Mouse (Mus musculus) thymus, postnatal 36 days (tissue): ENCODE measurements around the gene Zmym4.
"Not testable (repeated sequence)": the region's sequence is repeated elsewhere in the genome, so short reads cannot be mapped to it uniquely, and the experiment has no call there.

Experiments
- DNase-seq, 2 experiments: peaks; one replicate each; pipeline ENCODE4 v3.0.0; 2022; ENCODE audit warnings: mixed read lengths in 2 of 2

Zmym4 gene

GRCm38 (mm10) chr4:126967864-126968821 lies at the start of gene Zmym4:
Zmym4 (minus strand) TSS chr4:126968135.
- DNase-seq, result peak; percentile 91 to 94

GRCm38 (mm10) chr4:127016366-127016765 lies 48.4 kb upstream of the Zmym4 start:
- DNase-seq, result no peak

DNA sequence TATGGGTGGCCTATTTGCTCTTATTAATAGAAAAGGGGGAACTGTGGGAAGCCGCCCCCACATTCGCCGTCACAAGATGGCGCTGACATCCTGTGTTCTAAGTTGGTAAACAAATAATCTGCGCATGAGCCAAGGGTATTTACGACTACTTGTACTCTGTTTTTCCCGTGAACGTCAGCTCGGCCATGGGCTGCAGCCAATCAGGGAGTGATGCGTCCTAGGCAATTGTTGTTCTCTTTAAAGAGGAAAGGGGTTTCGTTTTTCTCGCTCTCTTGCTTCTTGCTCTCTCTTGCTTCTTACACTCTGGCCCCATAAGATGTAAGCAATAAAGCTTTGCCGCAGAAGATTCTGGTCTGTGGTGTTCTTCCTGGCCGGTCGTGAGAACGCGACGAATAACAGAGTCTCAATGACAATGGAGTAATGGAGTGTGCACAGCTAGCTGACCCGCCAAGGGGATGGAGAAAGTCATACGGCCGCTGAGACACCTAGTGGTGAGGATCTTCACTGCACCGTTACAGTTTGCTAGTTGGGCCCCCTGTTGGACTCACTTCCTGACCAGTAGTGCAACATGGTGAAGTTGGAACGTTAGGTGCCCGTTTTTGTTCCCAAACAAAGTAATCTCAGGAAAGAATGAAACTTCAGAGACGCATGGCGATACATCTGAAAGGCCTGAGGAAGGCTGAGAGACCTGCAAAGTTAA lies 47.5 kb upstream of the Zmym4 start:
- peak; percentile 82 for DNase-seq

- DNase-seq, result peak; percentile 21 to 34
Measured at GRCm38 (mm10) chr4:127005113-127005936, 37.4 kb upstream of the Zmym4 start.

DNA sequence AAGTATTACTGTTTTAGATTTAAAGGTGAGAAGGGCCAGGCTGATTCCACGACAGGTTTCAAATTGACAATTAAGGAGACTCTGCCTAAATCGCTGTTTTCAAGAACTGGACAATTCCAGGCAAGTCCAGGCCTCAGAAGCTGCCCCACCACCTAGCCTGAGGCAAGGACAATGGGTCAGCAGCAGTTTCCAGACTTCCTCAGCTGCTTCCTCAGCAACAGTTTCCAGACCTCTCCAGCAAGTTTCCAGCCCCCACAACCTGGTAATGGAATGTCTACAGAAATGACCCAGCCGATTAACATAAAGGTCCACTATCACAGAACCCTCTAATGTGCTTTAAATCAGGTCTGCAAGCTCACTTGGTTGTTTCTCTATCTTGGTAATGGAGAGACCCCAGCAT lies 36.4 kb upstream of the Zmym4 start:
- DNase-seq, result no peak

DNA sequence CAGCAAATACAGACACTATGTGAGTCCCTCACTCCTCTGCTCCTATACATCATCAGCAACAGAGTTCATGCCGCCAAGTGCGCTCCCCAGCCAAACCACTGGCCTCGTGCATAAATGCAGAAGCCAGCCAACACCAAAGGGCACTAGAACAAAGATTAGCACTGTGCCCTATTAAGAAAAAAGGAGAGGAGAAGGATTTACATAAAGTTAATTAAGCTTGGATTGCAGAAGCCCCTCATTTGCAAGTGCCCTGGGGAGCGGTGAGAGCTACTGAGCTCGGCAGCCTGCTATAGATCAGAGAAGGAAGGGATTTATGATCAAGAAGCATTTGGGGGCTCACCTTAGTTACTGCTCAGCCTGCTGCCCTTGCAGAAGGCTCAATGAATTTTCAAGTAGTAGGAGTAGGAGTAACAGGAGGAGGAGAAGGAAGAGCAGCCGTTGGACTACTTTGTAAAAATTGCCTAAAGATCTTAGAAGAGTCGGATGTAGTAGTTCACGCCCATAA lies 32.7 kb upstream of the Zmym4 start:
- DNase-seq, result no peak

- not testable (repeated sequence) for DNase-seq
Measured at GRCm38 (mm10) chr4:126999372-126999771, 31.4 kb upstream of the Zmym4 start.

DNA sequence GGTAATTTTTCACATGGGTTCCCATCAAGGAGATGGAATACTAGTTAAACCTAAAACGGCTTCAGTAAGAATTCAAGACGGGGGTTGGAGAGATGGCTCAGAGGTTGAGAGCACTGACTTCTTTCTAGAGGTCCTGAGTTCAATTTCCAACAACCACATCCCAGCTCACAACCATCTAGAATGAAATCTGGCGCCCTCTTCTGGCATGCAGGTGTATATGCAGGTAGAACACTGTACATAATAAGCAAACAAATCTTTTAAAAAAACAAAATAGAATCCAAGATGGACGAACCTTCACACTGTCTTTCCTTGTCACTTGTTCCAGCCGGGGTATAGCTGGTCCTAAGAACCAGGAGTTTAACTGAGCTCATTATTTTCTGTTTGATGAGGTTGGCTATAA lies 24.4 kb upstream of the Zmym4 start:
- DNase-seq, result peak; percentile 8 to 12

DNA sequence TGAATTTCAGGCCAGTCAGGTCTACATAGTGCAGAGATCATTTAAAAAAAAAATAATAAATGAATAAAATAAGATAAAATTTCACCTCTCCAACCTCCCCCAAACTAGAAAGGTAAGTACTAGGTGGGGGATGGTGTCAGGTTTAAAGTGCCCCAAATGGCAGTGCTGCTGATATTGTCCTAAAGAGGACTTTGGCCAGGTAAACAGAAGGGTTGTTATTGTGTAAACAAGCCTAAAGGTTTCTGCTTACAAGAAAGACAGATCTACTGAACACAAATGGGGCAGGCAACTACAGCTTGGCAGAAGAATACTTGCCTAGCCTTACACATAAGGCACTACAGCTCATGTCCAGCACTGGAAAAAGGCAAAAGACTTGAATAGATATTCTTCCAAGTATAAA lies 22.6 kb upstream of the Zmym4 start:
- no peak for DNase-seq

- no peak for DNase-seq
Measured at GRCm38 (mm10) chr4:126988503-126988902, 20.6 kb upstream of the Zmym4 start.

DNA sequence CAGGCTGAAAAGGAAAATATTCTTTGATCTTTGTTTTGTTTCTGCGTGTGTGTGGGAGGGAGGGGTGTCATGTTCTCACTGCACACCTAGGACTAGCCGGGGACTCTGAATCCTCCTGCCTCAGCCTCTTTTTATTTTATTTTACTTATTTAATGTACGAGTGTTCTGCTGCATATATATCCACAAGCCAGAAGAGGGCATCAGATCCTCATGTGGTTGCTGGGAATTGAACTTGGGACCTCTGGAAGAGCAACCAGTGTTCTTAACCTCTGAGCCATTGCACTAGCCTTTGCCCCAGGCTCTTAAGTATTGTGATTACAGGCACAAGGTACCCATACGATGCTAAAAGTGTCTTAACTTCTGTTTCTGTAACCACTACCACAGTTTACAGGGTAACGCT lies 18.8 kb upstream of the Zmym4 start:
- no peak for DNase-seq

GRCm38 (mm10) chr4:126983736-126984525 lies 16.0 kb upstream of the Zmym4 start:
- not testable (repeated sequence) for DNase-seq

DNA sequence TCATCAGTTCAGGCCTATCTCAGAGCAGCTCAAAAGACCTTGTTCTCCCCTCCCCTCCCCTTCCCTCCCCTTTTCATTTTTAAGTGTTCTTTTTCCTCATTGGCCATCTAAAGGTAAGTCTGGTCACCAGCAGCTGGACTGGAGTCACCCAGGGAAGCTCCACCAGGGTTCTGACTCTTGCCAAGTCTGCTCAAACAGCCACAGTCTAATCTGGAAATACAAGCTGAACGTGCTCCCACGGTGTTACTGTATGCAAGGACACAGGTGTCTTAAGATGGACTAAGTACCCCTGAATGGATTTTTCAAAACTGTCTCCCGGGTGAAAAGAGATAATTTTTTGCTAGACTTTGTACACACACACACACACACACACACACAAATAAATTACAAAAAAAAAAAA lies 15.4 kb upstream of the Zmym4 start:
- DNase-seq, result no peak

GRCm38 (mm10) chr4:126978706-126979105 lies 10.8 kb upstream of the Zmym4 start:
- no peak for DNase-seq

DNA sequence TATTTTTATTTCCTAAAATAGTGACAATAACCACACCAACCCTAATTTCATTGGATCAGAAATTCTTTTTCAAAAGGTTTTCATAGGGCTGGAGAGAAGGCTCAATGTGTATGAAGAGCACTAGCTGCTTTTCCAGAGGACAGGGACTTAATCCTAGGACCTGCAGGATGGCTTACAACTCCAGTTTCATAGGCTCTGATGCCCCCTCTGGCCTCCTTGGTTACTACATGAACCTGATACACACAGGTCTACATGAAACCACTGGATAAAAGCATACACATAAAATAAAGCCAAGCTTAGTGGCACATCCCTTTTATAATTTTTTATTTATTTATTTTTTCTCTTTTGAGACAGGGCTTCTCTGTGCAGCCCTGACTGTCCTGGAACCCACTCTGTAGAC lies 9.5 kb upstream of the Zmym4 start:
- peak; percentile 24 to 36 for DNase-seq

GRCm38 (mm10) chr4:126967241-126967863 lies 583 bp downstream of the Zmym4 start:
- DNase-seq, result peak; percentile 24 to 27

- DNase-seq, result no peak
Measured at GRCm38 (mm10) chr4:126958682-126959081, 9.3 kb downstream of the Zmym4 start.

DNA sequence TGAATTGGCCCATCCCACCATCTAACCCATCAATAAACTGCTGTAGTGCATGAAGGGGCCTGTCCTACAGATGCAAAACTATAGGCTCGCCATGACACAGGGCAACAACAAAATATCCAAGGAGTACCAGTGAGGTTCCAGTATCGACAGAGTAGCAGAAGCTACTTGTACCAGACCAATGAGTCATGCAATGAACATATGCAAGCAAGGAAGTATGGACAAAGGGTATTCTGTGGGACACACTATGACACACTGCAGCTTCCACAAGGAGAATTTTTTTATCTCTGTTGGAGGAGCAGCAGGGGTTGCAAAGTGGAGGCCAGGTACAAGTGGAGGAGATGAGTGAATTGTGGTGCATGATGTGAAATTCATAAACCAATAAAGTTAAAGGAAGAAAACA lies 9.7 kb downstream of the Zmym4 start:
- DNase-seq, result no peak

GRCm38 (mm10) chr4:126957434-126957833 lies 10.5 kb downstream of the Zmym4 start:
- DNase-seq, result no peak

- DNase-seq, result not testable (repeated sequence)
Measured at GRCm38 (mm10) chr4:126950801-126951200, 17.1 kb downstream of the Zmym4 start.

GRCm38 (mm10) chr4:126943421-126943820 lies 24.5 kb downstream of the Zmym4 start:
- DNase-seq, result no peak
